Mouse (Mus musculus): ENCODE measurements around the gene Bdh1. TPM values are rescaled to one million over a fixed set of nuclear protein-coding genes. Genes with fewer than 3 reads are reported as not detected.
"Not testable (repeated sequence)": the region's sequence is repeated elsewhere in the genome, so short reads cannot be mapped to it uniquely, and the experiment has no call there.

Bdh1 gene
- 82.0 and 98.2 TPM in 2 replicates for polyA plus RNA-seq (2015; fragmentation: Nextera tagmentation; extraction: Ambion mirVana)

DNA sequence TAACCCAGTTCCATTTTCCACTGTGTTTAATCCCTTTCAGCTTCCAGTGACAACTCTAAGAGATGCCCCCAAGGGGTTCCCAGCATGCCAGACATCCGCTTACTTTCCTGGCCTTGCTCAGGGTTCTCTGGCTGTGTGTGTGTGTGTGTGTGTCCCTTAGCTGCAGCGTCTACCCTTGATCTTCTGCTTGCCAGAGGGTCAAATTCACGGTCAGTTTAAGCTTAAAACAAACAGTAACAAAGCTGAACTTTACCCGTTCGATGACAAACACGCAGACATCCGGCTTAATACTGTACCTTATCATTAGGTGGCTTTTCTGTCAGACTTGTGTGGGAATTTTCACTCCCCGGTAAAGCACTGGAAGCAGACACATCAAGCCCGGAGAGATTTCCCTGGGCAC lies at the start of gene Bdh1:
Bdh1 (plus strand) TSS at position 281 of the 400 bp plus-strand sequence.
- ATAC-seq (ENCODE audit: insufficient read depth, low FRiP score): no peak
- H3K4me2 ChIP-seq (ENCODE audit: low read depth, low read length): no peak within 1 kb of the TSS
- H3K27me3 ChIP-seq (ENCODE audit: control insufficient read depth, insufficient read depth, low read length): no peaks in the 10 kb centered on the region
- no peaks in the 10 kb centered on the region for H3K36me3 ChIP-seq (ENCODE audit: control insufficient read depth, insufficient read depth, low read length)
- 49% methylated on average over 9 of the region's 9 CpGs for WGBS
- no peak within 1 kb of the TSS for H3K9ac ChIP-seq (ENCODE audit: low read length)
- H3K4me3 ChIP-seq (replicated peaks; ENCODE audit: low read length): no peak within 1 kb of the TSS
- H3K4me1 ChIP-seq (ENCODE audit: control insufficient read depth, insufficient read depth, low read length): no peaks in the 10 kb centered on the region
- no peaks in the 10 kb centered on the region for H3K9me3 ChIP-seq (replicated peaks; ENCODE audit: control insufficient read depth, low read length)
- H3K27ac ChIP-seq (ENCODE audit: low read length): no peak within 1 kb of the TSS

DNA sequence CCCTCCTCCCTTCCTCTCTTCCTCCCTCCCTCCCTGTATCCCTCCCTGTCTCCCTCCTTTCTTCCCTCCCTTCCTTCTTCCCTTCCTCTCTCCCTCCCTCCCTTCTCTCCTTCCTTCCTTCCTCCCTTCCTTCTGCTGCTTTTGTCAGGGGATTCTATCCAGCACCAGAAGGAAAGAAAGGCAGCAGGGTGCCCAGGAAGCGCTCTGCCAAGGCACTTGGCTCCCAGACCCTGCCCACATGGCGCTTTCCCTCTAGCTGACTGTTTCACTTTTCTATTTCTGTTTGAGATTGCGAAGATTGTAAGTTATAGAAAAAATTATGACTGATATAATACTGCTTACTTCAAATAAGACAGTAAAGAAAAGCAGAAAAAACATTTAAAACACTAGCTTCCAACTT lies 49.8 kb upstream of the Bdh1 start:
- H3K36me3 ChIP-seq (ENCODE audit: control insufficient read depth, insufficient read depth, low read length); H3K4me2 ChIP-seq (ENCODE audit: low read depth, low read length); H3K9me3 ChIP-seq (replicated peaks; ENCODE audit: control insufficient read depth, low read length); H3K4me3 ChIP-seq (replicated peaks; ENCODE audit: low read length); H3K27ac ChIP-seq (ENCODE audit: low read length); H3K4me1 ChIP-seq (ENCODE audit: control insufficient read depth, insufficient read depth, low read length); ATAC-seq (ENCODE audit: insufficient read depth, low FRiP score); H3K27me3 ChIP-seq (ENCODE audit: control insufficient read depth, insufficient read depth, low read length); H3K9ac ChIP-seq (ENCODE audit: low read length): not testable (repeated sequence)
- WGBS: 86% methylated on average over 3 of the region's 3 CpGs

DNA sequence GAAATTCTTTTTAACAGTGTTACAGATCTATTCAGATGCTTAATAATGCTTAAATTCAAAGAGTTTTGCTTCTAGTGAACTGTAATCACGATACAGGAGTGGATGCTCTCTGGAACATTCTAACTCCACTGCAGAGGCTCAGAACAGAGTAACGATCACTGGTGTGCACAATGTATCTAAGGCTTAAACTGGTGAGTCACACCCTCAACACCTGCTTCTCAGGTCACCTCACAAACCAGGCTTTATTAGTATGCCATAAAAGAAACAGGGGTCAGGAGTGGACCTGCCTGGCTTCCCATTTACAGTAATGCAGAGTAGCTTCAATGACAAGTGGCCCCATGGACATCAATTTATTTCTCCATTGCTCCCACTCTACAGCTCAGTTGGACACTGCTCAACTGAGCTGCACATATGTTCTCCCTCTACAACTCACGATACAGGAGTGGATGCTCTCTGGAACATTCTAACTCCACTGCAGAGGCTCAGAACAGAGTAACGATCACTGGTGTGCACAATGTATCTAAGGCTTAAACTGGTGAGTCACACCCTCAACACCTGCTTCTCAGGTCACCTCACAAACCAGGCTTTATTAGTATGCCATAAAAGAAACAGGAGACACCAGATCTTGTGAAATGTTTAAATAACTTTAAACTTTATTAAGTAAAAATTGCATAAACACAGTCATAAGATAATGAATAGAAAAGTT lies 46.0 kb upstream of the Bdh1 start:
- 72% methylated on average over 4 of the region's 4 CpGs for WGBS
- not testable (repeated sequence) for H3K27ac ChIP-seq (ENCODE audit: low read length); ATAC-seq (ENCODE audit: insufficient read depth, low FRiP score)

DNA sequence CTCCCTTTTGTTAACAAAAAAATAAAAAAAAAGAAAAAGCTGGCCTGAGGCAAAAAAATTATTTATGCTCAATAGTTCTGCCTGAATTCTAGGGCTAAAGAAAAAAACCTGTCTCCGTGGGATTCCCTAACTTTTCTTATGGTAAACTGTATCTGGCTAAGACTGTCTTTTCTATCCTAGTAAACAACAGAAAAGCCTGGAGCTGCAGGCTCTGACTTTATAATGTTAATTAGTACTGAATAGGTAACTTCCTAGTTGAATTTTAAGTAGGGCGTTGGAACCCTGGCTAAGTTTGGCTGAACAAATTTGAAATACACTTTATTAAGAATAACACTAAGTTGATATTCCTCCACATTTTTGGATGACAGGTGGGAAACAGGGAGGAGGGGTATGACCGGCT lies 33.8 kb upstream of the Bdh1 start:
- H3K27me3 ChIP-seq (ENCODE audit: control insufficient read depth, insufficient read depth, low read length); H3K4me2 ChIP-seq (ENCODE audit: low read depth, low read length); H3K9me3 ChIP-seq (replicated peaks; ENCODE audit: control insufficient read depth, low read length); ATAC-seq (ENCODE audit: insufficient read depth, low FRiP score); H3K9ac ChIP-seq (ENCODE audit: low read length); H3K27ac ChIP-seq (ENCODE audit: low read length); H3K4me1 ChIP-seq (ENCODE audit: control insufficient read depth, insufficient read depth, low read length); H3K4me3 ChIP-seq (replicated peaks; ENCODE audit: low read length); H3K36me3 ChIP-seq (ENCODE audit: control insufficient read depth, insufficient read depth, low read length): not testable (repeated sequence)
- WGBS: 81% methylated on average over 3 of the region's 3 CpGs

More for the DNA sequence above, 46.0 kb upstream of the Bdh1 start:
- H3K4me1 ChIP-seq (ENCODE audit: control insufficient read depth, insufficient read depth, low read length); H3K4me2 ChIP-seq (ENCODE audit: low read depth, low read length); H3K27me3 ChIP-seq (ENCODE audit: control insufficient read depth, insufficient read depth, low read length); H3K4me3 ChIP-seq (replicated peaks; ENCODE audit: low read length); H3K36me3 ChIP-seq (ENCODE audit: control insufficient read depth, insufficient read depth, low read length); H3K9me3 ChIP-seq (replicated peaks; ENCODE audit: control insufficient read depth, low read length); H3K9ac ChIP-seq (ENCODE audit: low read length): not testable (repeated sequence)

DNA sequence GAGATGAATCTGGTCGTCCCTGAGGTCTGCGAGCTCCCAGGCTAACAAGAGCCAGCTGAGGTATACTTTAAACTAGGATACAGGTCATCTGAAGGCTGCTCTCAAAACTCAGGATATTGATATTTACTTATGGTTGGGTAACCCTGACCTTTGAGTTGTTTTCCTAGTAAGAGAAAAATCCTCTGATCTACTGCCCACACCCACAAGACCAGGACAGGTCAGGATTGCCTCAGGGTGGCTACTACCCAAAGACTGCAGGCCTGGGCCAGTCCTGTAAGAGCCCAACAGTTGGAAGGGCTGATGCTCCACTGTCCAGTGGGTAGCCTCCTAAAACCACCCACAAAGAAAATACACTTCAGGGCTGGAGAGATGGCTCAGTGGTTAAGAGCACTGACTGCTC lies 22.8 kb upstream of the Bdh1 start:
- WGBS: 63% methylated on average over 2 of the region's 2 CpGs
- no peak overlapping the region for H3K27ac ChIP-seq (ENCODE audit: low read length)
- ATAC-seq (ENCODE audit: insufficient read depth, low FRiP score): no peak

DNA sequence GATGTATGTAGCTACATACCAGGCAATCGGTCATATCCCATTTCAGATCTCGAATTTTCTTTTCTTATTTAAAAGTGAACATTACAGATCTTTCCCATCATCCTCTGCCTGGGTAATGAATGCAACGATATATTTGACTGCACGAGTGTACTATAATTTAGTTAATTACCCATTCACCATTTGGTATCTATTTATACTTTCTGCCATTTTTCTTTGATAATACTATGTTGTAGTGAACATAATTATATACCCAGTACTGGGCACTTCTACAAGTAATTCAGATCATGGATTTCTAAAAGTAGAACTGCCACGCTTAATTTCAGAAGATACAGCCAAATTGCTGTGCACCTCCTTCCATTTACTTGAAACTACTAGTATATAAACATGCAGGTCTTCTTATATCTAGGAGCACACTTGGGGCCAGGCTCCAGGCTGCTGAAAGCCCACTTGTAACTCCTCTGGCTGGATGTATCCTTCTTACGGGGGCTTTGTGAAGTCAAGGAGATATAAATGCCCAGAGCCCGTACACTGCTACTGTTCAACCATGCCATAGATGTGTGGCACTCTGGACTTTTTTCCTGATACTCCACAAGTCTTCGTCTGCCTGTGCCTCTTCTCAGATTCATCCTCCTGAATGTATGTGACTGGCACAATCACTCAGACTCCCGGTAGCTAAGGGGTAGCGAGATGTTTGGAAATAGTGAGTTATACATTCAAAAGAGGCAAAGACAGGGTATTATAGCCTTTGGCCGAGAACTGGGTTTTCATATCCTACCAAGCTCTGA lies 21.0 kb upstream of the Bdh1 start:
- no peak for ATAC-seq (ENCODE audit: insufficient read depth, low FRiP score)
- no peak overlapping the region for H3K9ac ChIP-seq (ENCODE audit: low read length)
- no peaks in the 10 kb centered on the region for H3K4me1 ChIP-seq (ENCODE audit: control insufficient read depth, insufficient read depth, low read length)
- no peaks in the 10 kb centered on the region for H3K36me3 ChIP-seq (ENCODE audit: control insufficient read depth, insufficient read depth, low read length)
- no peak overlapping the region for H3K27ac ChIP-seq (ENCODE audit: low read length)
- H3K4me2 ChIP-seq (ENCODE audit: low read depth, low read length): no peak overlapping the region
- WGBS: 89% methylated on average over 11 of the region's 11 CpGs
- no peak overlapping the region for H3K4me3 ChIP-seq (replicated peaks; ENCODE audit: low read length)
- H3K27me3 ChIP-seq (ENCODE audit: control insufficient read depth, insufficient read depth, low read length): no peaks in the 10 kb centered on the region
- H3K9me3 ChIP-seq (replicated peaks; ENCODE audit: control insufficient read depth, low read length): 0 out of 2 replicates have a peak, but pooled peaks cover 6% of the 10 kb centered on the region

More for the DNA sequence above, 22.8 kb upstream of the Bdh1 start:
- Histone ChIP-seq H3K9me3 (replicated peaks; ENCODE audit: control insufficient read depth, low read length) (0 out of 2 replicates have a peak, but pooled peaks cover 6% of the 10 kb centered on the region), H3K9ac (ENCODE audit: low read length) (no peak overlapping the region), H3K27me3 (ENCODE audit: control insufficient read depth, insufficient read depth, low read length) (no peaks in the 10 kb centered on the region), H3K4me3 (replicated peaks; ENCODE audit: low read length) (no peak overlapping the region), H3K4me2 (ENCODE audit: low read depth, low read length) (no peak overlapping the region), H3K36me3 (ENCODE audit: control insufficient read depth, insufficient read depth, low read length) (no peaks in the 10 kb centered on the region), H3K4me1 (ENCODE audit: control insufficient read depth, insufficient read depth, low read length) (no peaks in the 10 kb centered on the region)

DNA sequence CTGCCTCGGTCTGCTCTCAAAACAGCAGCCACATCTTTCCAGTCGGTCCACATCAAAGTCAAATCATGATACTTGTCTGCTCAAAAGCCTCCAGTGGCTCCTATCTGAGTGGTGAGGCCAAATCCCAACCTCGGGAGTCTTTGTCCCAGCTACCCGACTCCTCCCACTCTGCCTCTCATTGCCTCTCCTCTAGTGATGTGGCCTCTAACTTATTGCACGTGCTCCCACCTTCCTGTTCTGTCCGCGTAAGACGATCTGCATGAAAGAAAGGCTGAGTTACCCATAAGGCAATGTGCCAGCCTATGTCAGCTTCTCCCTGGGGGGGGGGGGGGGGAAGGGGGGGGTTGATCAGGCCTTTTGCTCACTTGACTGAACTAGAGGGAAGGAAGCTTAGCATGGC lies 20.0 kb upstream of the Bdh1 start:
- ATAC-seq (ENCODE audit: insufficient read depth, low FRiP score): no peak
- Histone ChIP-seq H3K4me2 (ENCODE audit: low read depth, low read length) (no peak overlapping the region), H3K4me3 (replicated peaks; ENCODE audit: low read length) (no peak overlapping the region), H3K27me3 (ENCODE audit: control insufficient read depth, insufficient read depth, low read length) (no peaks in the 10 kb centered on the region), H3K9me3 (replicated peaks; ENCODE audit: control insufficient read depth, low read length) (0 out of 2 replicates have a peak, but pooled peaks cover 1% of the 10 kb centered on the region), H3K4me1 (ENCODE audit: control insufficient read depth, insufficient read depth, low read length) (no peaks in the 10 kb centered on the region), H3K9ac (ENCODE audit: low read length) (no peak overlapping the region), H3K27ac (ENCODE audit: low read length) (no peak overlapping the region), H3K36me3 (ENCODE audit: control insufficient read depth, insufficient read depth, low read length) (no peaks in the 10 kb centered on the region)
- WGBS: 40% methylated on average over 8 of the region's 8 CpGs

DNA sequence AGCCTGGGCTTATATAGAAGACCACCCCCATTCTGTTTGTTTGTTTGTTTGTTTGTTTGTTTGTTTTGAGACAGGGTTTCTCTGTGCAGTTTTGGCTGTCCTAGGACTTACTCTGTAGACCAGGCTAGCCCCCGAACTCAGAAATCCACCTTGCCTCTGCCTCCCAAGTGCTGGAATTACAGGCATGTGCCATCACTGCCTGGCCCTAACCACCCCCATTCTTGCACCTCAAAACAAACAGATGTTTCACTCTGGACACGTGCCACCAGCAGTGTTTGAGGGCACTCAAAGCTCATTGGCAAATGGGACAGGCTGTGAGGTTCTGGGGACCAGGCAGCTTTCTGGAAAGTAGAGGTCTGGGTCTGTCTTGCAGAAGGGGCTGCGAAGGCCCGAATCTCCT lies 18.1 kb upstream of the Bdh1 start:
- no peaks in the 10 kb centered on the region for H3K9me3 ChIP-seq (replicated peaks; ENCODE audit: control insufficient read depth, low read length)
- H3K27me3 ChIP-seq (ENCODE audit: control insufficient read depth, insufficient read depth, low read length): no peaks in the 10 kb centered on the region
- no peak for ATAC-seq (ENCODE audit: insufficient read depth, low FRiP score)
- H3K4me2 ChIP-seq (ENCODE audit: low read depth, low read length): no peak overlapping the region
- H3K9ac ChIP-seq (ENCODE audit: low read length): no peak overlapping the region
- no peak overlapping the region for H3K27ac ChIP-seq (ENCODE audit: low read length)
- no peak overlapping the region for H3K4me3 ChIP-seq (replicated peaks; ENCODE audit: low read length)
- whole genome bisulfite sequencing: 76% methylated on average over 4 of the region's 4 CpGs
- no peaks in the 10 kb centered on the region for H3K36me3 ChIP-seq (ENCODE audit: control insufficient read depth, insufficient read depth, low read length)
- no peaks in the 10 kb centered on the region for H3K4me1 ChIP-seq (ENCODE audit: control insufficient read depth, insufficient read depth, low read length)

DNA sequence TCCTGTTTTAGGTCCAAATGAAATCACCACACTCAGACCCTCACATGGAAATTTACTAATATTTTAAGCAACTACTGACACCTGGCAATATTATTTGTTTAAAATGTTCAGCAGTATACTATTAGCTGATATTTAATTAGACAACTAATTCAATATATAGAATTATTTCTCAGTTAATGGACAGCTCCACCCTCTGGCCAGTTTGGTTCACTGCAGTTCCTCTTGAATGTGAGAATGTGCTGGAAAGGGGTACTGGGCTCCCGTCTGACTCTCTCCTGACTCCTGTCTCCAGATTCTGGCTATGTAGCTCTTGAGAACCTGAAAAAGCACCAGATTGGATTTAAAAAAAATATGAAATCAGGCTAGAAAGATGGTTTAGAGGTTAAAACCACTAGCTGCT lies 17.0 kb upstream of the Bdh1 start:
- WGBS: 41% methylated on average over 1 of the region's 1 CpGs

More for the DNA sequence above, 17.0 kb upstream of the Bdh1 start:
- Histone ChIP-seq H3K27me3 (ENCODE audit: control insufficient read depth, insufficient read depth, low read length) (no peaks in the 10 kb centered on the region), H3K4me3 (replicated peaks; ENCODE audit: low read length) (no peak overlapping the region), H3K36me3 (ENCODE audit: control insufficient read depth, insufficient read depth, low read length) (no peaks in the 10 kb centered on the region), H3K27ac (ENCODE audit: low read length) (no peak overlapping the region), H3K4me2 (ENCODE audit: low read depth, low read length) (no peak overlapping the region), H3K9ac (ENCODE audit: low read length) (no peak overlapping the region), H3K9me3 (replicated peaks; ENCODE audit: control insufficient read depth, low read length) (no peaks in the 10 kb centered on the region), H3K4me1 (ENCODE audit: control insufficient read depth, insufficient read depth, low read length) (no peaks in the 10 kb centered on the region)
- no peak for ATAC-seq (ENCODE audit: insufficient read depth, low FRiP score)
